Mouse (Mus musculus) testis, adult 2 months (tissue): ENCODE results near the gene Prr22.

ENCODE experiments used
- CTCF ChIP-seq: fragments of 200-500 bp; IDR thresholded peaks from 2 replicates; pipeline ENCODE4 v1.5.1; 2012; ENCODE audit warnings: low read depth, mild to moderate bottlenecking, inconsistent platforms, low read length, moderate library complexity; ENCODE audit not compliant: control insufficient read depth, insufficient read depth, insufficient replicate concordance
- POLR2A ChIP-seq: fragments of 200-500 bp; IDR thresholded peaks from 2 replicates; pipeline ENCODE4 v1.6.1; 2012; ENCODE audit warnings: low read depth, mild to moderate bottlenecking, inconsistent platforms, low read length, moderate library complexity; ENCODE audit not compliant: control insufficient read depth

GRCm38 (mm10) chr17:56740118-56740787, 29.8 kb upstream of the Prr22 start:
- no peak for TF ChIP-seq CTCF
- no peak for TF ChIP-seq POLR2A
